Mouse (Mus musculus): ENCODE measurements at regions not wholly inside any gene's neighbourhood (a gene's known extent, or its start where the extent isn't known, plus 50 kb on each side); places are given as distances from the start of the nearest gene placed in this dataset.

DNA sequence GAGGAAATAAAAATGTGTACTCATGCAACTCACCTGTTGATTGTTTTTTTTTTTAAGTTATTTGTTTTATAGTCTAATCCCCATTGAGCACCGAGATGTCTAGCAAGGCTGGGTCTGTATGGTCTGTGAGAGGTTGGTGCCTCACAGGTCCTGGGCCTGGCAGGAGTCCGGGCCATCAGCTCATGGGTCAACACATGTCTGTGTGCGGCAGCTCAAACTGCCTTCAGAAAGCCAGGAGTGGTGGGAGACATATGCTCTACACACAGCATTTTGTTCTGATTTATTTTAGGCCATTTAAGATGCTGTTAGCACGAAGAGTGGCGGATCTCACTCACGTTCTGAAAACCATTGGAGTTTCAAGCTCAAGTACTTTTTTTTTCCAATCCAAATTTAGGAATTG lies 74.6 kb upstream of the Wnt7b start:
- H3K27me3 ChIP-seq (ENCODE audit: control insufficient read depth, insufficient read depth, low read length), result peaks cover 32% of the 10 kb centered on the region
- 80% methylated on average over 6 of the region's 6 CpGs for WGBS
- H3K36me3 ChIP-seq (replicated peaks; ENCODE audit: control insufficient read depth, insufficient read depth, low read depth, low read length), result no peaks in the 10 kb centered on the region
- ATAC-seq (replicated peaks; ENCODE audit: insufficient number of reproducible peaks, low FRiP score, low TSS enrichment, low read depth) (no peak), DNase-seq (ENCODE audit: low spot score) (no peak)
- no peaks in the 10 kb centered on the region for H3K9me3 ChIP-seq (replicated peaks; ENCODE audit: control insufficient read depth, low read length)
- no peak overlapping the region for H3K9ac ChIP-seq (replicated peaks; ENCODE audit: low read length)
- H3K4me3 ChIP-seq (ENCODE audit: low read depth, low read length), result no peak overlapping the region
- peaks cover 6% of the 10 kb centered on the region for H3K4me1 ChIP-seq (ENCODE audit: control insufficient read depth, insufficient read depth, low read length)
- H3K27ac ChIP-seq (replicated peaks; ENCODE audit: low read depth, low read length), result no peak overlapping the region
- H3K4me2 ChIP-seq (ENCODE audit: low read depth, low read length), result no peak overlapping the region

DNA sequence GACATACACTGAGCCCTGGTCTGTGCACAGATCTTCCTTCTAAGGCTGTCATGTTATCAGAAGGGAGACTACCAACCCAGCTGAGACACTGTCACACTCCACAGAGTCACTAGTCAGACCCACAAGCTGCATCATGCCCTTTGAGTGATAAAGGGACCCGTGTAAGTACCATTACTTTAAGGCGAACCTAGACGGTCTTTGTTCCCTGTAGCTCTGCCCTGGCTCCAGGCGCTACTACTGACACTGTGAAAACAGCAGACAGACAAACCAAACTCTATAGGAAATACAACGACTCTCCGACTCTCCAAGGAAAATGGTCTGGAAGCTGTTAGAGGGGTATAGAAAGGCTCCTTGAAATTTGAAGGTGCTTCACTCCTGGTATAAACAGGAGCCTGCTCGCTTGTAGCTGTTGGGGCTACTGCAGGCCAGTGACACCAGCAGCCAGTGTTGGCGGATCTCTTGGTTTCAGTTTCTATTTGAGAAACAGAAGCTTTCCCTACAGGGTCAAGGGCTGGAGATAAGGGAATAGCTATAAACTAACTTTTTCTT lies 75.2 kb upstream of the Wnt7b start:
- H3K4me1 ChIP-seq (ENCODE audit: control insufficient read depth, insufficient read depth, low read length), result peaks cover 6% of the 10 kb centered on the region
- no peaks in the 10 kb centered on the region for H3K9me3 ChIP-seq (replicated peaks; ENCODE audit: control insufficient read depth, low read length)
- 54% methylated on average over 8 of the region's 8 CpGs for WGBS
- no peak overlapping the region for H3K27ac ChIP-seq (replicated peaks; ENCODE audit: low read depth, low read length)
- H3K4me3 ChIP-seq (ENCODE audit: low read depth, low read length), result no peak overlapping the region
- H3K36me3 ChIP-seq (replicated peaks; ENCODE audit: control insufficient read depth, insufficient read depth, low read depth, low read length), result no peaks in the 10 kb centered on the region
- DNase-seq (ENCODE audit: low spot score), result no peak
- H3K9ac ChIP-seq (replicated peaks; ENCODE audit: low read length), result no peak overlapping the region
- H3K4me2 ChIP-seq (ENCODE audit: low read depth, low read length), result no peak overlapping the region
- no peak for ATAC-seq (replicated peaks; ENCODE audit: insufficient number of reproducible peaks, low FRiP score, low TSS enrichment, low read depth)
- peaks cover 36% of the 10 kb centered on the region for H3K27me3 ChIP-seq (ENCODE audit: control insufficient read depth, insufficient read depth, low read length)

DNA sequence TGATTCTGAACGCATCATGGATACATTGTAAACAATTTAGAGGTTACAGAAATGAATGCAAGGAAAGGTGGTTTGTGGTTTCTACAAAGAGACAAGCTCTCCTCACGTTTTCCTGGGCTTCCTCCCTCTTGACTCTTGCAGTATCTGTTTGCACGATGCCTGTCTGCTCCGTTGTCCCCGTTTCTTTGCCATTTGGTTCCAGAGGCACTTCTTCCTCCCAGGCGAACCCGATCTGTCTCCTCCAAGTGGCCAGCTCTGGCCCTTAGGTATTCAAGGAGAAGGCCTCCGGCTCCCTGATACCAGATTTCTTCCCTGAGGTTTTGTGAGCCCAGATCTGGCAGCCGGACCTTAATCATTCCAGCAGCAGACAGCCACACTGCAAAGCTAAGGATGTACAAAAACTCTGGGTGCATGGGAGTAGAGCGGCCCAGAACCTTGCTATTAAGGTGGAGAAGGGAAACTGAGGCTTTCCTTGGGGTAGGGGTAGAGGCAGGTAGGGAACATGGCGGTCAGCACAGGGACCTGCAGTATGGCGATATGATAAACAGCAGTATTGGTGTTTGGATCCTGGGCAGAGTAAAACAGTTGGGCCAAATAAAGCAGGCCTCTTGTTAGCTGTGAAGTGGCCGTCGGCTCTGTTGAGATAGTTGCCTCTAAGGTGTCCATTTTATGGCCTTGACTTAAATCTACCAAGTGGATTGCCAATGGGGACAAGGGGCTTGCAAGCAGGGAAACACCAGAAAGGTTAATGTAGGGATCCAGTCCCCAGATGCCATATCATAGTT lies 76.0 kb upstream of the Wnt7b start:
- Histone ChIP-seq H3K4me3 (ENCODE audit: low read depth, low read length) (no peak overlapping the region), H3K36me3 (replicated peaks; ENCODE audit: control insufficient read depth, insufficient read depth, low read depth, low read length) (no peaks in the 10 kb centered on the region), H3K4me2 (ENCODE audit: low read depth, low read length) (no peak overlapping the region), H3K27ac (replicated peaks; ENCODE audit: low read depth, low read length) (no peak overlapping the region), H3K9ac (replicated peaks; ENCODE audit: low read length) (no peak overlapping the region), H3K9me3 (replicated peaks; ENCODE audit: control insufficient read depth, low read length) (no peaks in the 10 kb centered on the region), H3K27me3 (ENCODE audit: control insufficient read depth, insufficient read depth, low read length) (peaks cover 44% of the 10 kb centered on the region), H3K4me1 (ENCODE audit: control insufficient read depth, insufficient read depth, low read length) (peaks cover 6% of the 10 kb centered on the region)
- 74% methylated on average over 14 of the region's 14 CpGs for WGBS
- DNase-seq (ENCODE audit: low spot score) (no peak), ATAC-seq (replicated peaks; ENCODE audit: insufficient number of reproducible peaks, low FRiP score, low TSS enrichment, low read depth) (no peak)

DNA sequence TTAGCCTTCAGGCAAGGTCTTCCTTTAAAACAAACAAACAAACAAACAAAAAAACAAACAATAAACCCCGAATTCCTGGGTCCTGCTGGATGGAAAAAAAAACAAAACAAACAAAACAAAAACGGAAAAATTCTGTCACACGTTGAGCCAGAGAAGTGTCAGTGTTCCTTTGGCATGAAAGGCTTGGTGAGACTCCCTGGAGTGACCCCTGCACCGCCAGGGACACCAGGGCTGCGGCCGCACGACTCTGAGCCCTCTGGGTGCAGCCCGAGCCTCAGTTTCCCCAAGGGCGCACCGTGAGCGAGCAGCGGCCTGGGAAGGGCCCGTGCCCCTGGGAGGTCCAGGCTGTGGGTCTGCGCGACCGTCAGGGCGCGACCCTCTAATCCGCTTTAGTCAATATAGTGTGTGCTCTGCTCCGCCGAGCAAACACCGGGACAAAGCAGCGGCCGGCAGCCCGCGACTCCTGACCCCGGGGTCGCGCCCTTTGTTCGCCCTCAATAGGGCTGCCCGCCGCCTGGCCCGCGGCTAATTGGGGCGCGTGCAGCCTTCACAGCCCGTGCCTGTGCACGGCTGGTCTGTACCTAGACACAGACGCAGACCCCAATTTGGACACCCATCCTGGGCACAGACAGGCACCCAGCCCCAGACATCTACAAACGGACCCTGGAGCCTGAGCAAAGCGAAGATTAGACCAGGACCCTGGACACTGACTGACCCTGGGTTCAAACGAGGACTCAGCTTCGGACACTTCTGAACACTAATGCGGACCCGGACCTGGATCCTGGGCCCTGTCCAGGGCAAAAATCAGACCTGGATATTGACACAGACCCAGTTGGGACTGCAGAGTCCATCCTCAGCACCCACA lies 74.0 kb upstream of the Ppara start:
- H3K27me3 ChIP-seq (ENCODE audit: control insufficient read depth, insufficient read depth, low read length), result peaks cover 54% of the 10 kb centered on the region
- 7% methylated on average over 45 of the region's 45 CpGs for WGBS
- no peaks in the 10 kb centered on the region for H3K9me3 ChIP-seq (replicated peaks; ENCODE audit: control insufficient read depth, low read length)
- H3K4me2 ChIP-seq (ENCODE audit: low read depth, low read length), result peak overlapping the region; percentile 8; the same call in 1 of the 2 replicates
- peak; percentile 76 for ATAC-seq (replicated peaks; ENCODE audit: insufficient number of reproducible peaks, low FRiP score, low TSS enrichment, low read depth)
- no peak for DNase-seq (ENCODE audit: low spot score)
- H3K9ac ChIP-seq (replicated peaks; ENCODE audit: low read length), result no peak overlapping the region; the same call in 1 of the 2 replicates
- H3K4me1 ChIP-seq (ENCODE audit: control insufficient read depth, insufficient read depth, low read length), result no peaks in the 10 kb centered on the region; the same call in 1 of the 2 replicates
- no peak overlapping the region for H3K4me3 ChIP-seq (ENCODE audit: low read depth, low read length)
- no peaks in the 10 kb centered on the region for H3K36me3 ChIP-seq (replicated peaks; ENCODE audit: control insufficient read depth, insufficient read depth, low read depth, low read length)
- H3K27ac ChIP-seq (replicated peaks; ENCODE audit: low read depth, low read length), result no peak overlapping the region

DNA sequence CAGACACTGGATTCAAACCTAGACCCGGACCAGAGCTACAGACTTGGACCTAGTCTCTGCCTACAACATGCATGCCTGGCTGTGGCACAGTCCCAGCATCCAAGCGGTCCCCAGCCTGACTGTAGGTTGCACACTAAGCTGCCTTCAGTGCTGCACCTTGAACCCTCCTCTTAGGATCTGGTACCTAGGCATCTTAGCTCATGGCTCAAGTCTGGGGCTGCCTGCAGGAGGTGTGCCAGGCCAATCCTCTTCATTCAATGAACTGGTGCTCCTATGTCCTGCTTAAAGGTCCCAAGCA lies 73.4 kb upstream of the Ppara start:
- 0 out of 2 replicates have a peak, but pooled peaks have one; percentile 29 for ATAC-seq (replicated peaks; ENCODE audit: insufficient number of reproducible peaks, low FRiP score, low TSS enrichment, low read depth)
- no peak overlapping the region for H3K27ac ChIP-seq (replicated peaks; ENCODE audit: low read depth, low read length)
- H3K4me3 ChIP-seq (ENCODE audit: low read depth, low read length), result no peak overlapping the region
- H3K4me2 ChIP-seq (ENCODE audit: low read depth, low read length), result no peak overlapping the region
- 63% methylated on average over 2 of the region's 2 CpGs for WGBS
- no peak overlapping the region for H3K9ac ChIP-seq (replicated peaks; ENCODE audit: low read length)
- H3K9me3 ChIP-seq (replicated peaks; ENCODE audit: control insufficient read depth, low read length), result no peaks in the 10 kb centered on the region
- no peaks in the 10 kb centered on the region; the same call in 1 of the 2 replicates for H3K4me1 ChIP-seq (ENCODE audit: control insufficient read depth, insufficient read depth, low read length)
- peaks cover 54% of the 10 kb centered on the region for H3K27me3 ChIP-seq (ENCODE audit: control insufficient read depth, insufficient read depth, low read length)
- H3K36me3 ChIP-seq (replicated peaks; ENCODE audit: control insufficient read depth, insufficient read depth, low read depth, low read length), result no peaks in the 10 kb centered on the region
- DNase-seq (ENCODE audit: low spot score), result no peak

DNA sequence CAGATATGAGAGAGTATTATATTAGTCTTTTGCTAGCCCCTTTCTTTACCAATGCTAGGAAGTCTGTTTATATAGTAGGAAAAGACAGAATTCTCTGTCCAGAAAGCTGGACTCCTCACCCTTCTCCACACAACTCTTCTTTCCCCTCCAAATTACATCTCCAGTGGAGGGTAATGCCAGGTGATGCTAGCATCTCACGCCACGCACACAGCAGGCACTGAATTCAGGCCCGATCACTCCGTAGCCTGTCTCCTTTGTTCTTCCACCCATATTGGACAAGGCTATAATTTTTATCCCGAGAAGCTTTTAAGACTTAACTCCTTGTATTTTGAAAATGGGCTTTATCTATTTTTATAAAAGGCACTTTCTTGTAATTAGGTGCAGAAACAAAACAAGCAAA lies 73.0 kb upstream of the Ppara start:
- Histone ChIP-seq H3K9me3 (replicated peaks; ENCODE audit: control insufficient read depth, low read length) (no peaks in the 10 kb centered on the region), H3K4me1 (ENCODE audit: control insufficient read depth, insufficient read depth, low read length) (no peaks in the 10 kb centered on the region; the same call in 1 of the 2 replicates), H3K27ac (replicated peaks; ENCODE audit: low read depth, low read length) (no peak overlapping the region), H3K27me3 (ENCODE audit: control insufficient read depth, insufficient read depth, low read length) (peaks cover 57% of the 10 kb centered on the region), H3K4me3 (ENCODE audit: low read depth, low read length) (no peak overlapping the region), H3K4me2 (ENCODE audit: low read depth, low read length) (no peak overlapping the region), H3K9ac (replicated peaks; ENCODE audit: low read length) (no peak overlapping the region), H3K36me3 (replicated peaks; ENCODE audit: control insufficient read depth, insufficient read depth, low read depth, low read length) (no peaks in the 10 kb centered on the region)
- ATAC-seq (replicated peaks; ENCODE audit: insufficient number of reproducible peaks, low FRiP score, low TSS enrichment, low read depth) (no peak), DNase-seq (ENCODE audit: low spot score) (no peak)
- WGBS, result 92% methylated on average over 5 of the region's 5 CpGs

DNA sequence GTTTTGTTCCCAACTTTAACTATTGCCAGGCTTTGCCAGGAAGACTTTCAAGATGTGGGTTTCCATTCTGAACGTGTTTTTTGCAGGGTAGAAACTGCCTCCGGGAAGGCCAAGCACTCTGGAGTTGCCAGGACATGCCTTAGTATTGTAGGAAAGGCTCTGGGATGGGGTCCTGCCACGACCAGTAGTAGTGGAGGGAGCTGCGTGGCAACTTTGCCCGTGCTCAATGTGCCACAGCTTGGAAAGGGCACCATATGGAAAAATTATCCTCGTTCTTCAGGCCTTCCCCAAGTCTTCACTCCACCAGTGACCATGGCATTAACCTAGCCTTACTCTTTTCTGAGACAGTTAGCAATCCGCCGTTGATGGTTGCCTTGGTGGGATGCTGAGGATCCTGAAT lies 72.5 kb upstream of the Ppara start:
- DNase-seq (ENCODE audit: low spot score), result no peak
- ATAC-seq (replicated peaks; ENCODE audit: insufficient number of reproducible peaks, low FRiP score, low TSS enrichment, low read depth), result no peak
- Histone ChIP-seq H3K27me3 (ENCODE audit: control insufficient read depth, insufficient read depth, low read length) (peaks cover 57% of the 10 kb centered on the region), H3K9ac (replicated peaks; ENCODE audit: low read length) (no peak overlapping the region), H3K4me2 (ENCODE audit: low read depth, low read length) (no peak overlapping the region), H3K4me3 (ENCODE audit: low read depth, low read length) (no peak overlapping the region), H3K27ac (replicated peaks; ENCODE audit: low read depth, low read length) (no peak overlapping the region), H3K9me3 (replicated peaks; ENCODE audit: control insufficient read depth, low read length) (no peaks in the 10 kb centered on the region), H3K4me1 (ENCODE audit: control insufficient read depth, insufficient read depth, low read length) (no peaks in the 10 kb centered on the region; the same call in 1 of the 2 replicates), H3K36me3 (replicated peaks; ENCODE audit: control insufficient read depth, insufficient read depth, low read depth, low read length) (no peaks in the 10 kb centered on the region)
- 88% methylated on average over 8 of the region's 8 CpGs for WGBS

DNA sequence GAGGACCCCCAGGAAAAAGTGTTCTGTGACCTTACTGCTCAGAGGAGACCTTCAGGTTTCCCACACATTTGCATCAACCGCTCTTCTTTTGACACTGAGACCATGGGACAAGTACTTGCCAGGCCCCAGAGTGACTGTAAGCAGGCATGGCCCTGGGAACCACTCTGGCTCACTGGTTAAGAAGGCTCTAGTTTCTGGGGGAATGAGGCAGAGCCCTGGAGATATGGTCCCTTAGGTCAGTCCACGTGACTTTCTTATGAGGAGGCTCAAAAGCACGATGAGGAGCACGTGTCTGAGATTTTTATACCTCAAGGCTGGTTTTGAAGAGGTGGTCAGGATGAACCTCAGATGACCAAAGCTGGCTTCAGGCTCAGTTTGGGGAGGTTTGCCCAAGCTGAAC lies 72.1 kb upstream of the Ppara start:
- H3K9ac ChIP-seq (replicated peaks; ENCODE audit: low read length), result no peak overlapping the region
- WGBS, result 82% methylated on average over 4 of the region's 4 CpGs
- no peak for DNase-seq (ENCODE audit: low spot score)
- no peak overlapping the region for H3K4me3 ChIP-seq (ENCODE audit: low read depth, low read length)
- no peaks in the 10 kb centered on the region for H3K36me3 ChIP-seq (replicated peaks; ENCODE audit: control insufficient read depth, insufficient read depth, low read depth, low read length)
- no peaks in the 10 kb centered on the region; the same call in 1 of the 2 replicates for H3K4me1 ChIP-seq (ENCODE audit: control insufficient read depth, insufficient read depth, low read length)
- H3K27me3 ChIP-seq (ENCODE audit: control insufficient read depth, insufficient read depth, low read length), result peaks cover 58% of the 10 kb centered on the region
- H3K9me3 ChIP-seq (replicated peaks; ENCODE audit: control insufficient read depth, low read length), result no peaks in the 10 kb centered on the region
- no peak overlapping the region for H3K4me2 ChIP-seq (ENCODE audit: low read depth, low read length)
- no peak overlapping the region for H3K27ac ChIP-seq (replicated peaks; ENCODE audit: low read depth, low read length)
- no peak for ATAC-seq (replicated peaks; ENCODE audit: insufficient number of reproducible peaks, low FRiP score, low TSS enrichment, low read depth)
